Mouse (Mus musculus) heart, postnatal 0 days (tissue): ENCODE results near the gene Ccdc87.

Source experiments
- CTCF ChIP-seq: IDR thresholded peaks from 2 replicates; pipeline ENCODE4 v1.5.1; 2016; ENCODE audit warnings: antibody characterized with exemption, control low read depth, low read depth
- EP300 ChIP-seq: IDR thresholded peaks from 2 replicates; pipeline ENCODE4 v1.6.1; 2016; ENCODE audit warnings: antibody characterized with exemption, low read depth

DNA sequence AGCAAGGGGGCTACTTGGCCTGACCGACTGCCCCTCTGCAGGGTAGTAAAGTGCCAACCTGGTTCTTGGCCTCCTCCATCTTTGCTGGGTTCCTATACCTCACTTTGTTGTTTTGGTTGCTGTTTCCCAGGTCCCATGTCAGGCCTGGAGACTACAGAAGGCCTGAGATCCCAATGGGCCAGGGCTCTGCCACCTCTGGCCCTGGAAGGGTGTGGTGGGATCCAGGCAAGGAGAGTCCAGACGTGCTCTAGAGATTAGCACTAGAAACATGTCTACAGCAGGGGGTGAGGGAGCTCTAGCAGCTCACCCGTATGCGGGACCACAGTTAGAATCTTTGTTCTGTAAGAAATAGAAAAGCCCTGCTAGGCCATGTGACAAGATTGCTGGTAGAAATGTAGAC lies 44.8 kb downstream of the Ccdc87 start:
- TF ChIP-seq EP300 (no peak), CTCF (no peak)
